Mouse (Mus musculus): ENCODE results near the gene Acin1. TPM values are rescaled to one million over a fixed set of nuclear protein-coding genes. Genes with fewer than 3 reads are reported as not detected.
A peak's percentile ranks its signal among the peaks of the same experiment; 100 is the strongest.

Acin1 gene
- total RNA-seq, 2 experiments from 2014 or later, result 134 to 165 TPM

DNA sequence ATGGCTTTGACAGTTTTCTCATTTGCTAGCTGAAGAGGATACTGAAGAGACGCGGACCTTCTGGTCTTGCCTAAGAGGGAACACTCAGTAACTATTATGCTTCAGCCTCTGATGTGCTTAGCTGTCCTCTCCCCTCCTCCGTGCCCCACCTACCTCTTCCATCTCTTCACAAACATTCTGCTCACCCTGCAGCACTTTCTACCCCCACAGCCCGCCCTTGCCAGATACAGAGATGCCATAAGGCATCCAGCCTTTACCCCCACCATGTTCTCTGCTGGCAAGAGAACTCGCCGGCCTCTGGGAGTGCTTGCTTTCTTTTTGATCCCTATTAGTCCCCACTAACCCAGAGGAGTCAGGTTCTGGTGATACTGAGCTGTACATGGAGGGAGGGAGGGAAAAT, 76.1 kb downstream of the Acin1 start:
- no peak for DNase-seq (ENCODE audit: low spot score in 2 of 2)

DNA sequence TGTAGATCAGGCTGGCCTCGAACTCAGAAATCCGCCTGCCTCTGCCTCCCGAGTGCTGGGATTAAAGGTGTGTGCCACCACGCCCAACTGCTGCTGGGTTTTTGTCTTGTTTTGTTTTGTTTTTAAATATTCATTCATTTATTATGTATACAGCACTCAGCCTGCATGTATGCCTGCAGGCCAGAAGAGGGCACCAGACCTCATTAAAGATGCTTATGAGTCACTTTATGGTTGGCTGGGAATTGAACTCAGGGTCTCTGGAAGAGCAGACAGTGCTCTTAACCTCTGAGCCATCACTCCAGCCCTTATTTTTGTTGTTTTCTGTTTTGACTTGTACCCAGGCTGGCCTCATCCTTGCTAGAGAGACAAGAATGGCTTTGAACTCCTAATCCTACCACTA, 76.8 kb downstream of the Acin1 start:
- no peak for DNase-seq (ENCODE audit: low spot score in 2 of 2)

DNA sequence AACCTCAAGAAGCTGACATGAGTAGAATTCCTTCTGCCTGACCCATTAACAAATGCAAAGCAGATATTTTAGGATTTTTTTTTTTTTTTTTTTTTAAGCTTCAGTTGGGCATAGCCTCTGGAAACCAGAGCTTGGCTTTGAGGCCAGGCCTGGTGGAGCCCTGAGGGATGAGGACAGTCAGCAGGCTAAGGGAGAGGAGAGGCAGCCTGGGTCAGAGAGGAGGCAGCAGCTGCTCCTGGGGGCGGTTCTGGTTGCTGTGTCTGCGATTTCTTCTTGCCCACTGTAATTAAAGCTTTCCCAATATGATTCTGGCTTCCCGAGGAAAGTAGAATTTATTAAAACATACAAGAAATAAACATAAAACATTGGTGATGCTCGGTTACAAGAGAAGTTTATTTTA, 77.5 kb downstream of the Acin1 start:
- DNase-seq (ENCODE audit: low spot score in 2 of 2), result no peak

DNA sequence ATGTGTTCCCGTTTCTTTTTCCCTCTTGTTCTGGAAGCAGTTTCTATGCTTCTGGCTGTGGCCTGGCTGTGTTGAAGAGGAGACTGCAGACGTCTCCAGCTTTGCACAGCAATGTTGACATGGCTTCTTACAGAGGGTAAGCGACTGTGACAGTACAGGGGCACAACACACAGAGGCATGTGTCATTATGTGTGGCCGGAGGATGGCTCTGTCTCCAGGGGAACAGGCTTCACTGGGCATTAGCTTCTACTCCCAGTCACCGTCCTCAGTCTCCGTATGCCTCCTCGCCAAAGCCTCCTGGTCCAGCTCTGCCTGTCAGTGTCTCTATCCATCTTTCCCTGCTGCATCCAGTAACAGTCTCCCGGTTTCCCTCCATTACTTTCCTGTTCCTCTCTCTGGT, 79.5 kb downstream of the Acin1 start:
- no peak for DNase-seq (ENCODE audit: low spot score in 2 of 2)

DNA sequence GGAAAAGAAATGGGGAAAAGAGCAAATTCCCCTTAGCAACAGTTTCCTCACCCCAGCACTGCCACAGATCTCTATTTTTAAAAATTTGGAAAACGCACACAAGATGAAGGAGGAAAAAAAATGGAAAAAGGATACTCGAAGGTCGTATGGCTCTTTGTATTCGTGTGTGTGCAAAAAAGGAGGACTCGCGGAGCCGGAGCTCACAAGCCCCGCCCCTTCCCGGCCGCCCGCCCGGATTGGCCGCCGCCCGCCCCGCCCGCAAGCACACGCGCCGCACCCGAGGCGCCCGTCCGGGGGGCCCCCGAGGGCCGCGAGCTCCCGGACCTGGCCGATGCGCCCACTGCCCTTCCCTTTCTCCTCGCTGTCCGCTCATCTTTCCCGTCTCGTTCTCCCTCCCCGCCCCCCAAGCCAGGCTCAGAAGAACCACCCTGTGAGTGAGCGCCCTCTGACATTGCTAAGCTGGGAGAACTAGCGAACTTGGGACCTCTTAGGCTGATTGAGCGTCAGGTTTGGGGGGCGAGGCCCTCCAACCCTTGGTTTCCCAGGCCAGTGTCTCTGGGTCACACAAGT, 80.9 kb downstream of the Acin1 start, which contains the start of gene 4931414P19Rik:
Gene 4931414P19Rik (minus strand): TSS at position 242 of the 570 bp plus-strand sequence.
- peak; percentile 85 to 90 for DNase-seq (ENCODE audit: low spot score in 2 of 2)

DNA sequence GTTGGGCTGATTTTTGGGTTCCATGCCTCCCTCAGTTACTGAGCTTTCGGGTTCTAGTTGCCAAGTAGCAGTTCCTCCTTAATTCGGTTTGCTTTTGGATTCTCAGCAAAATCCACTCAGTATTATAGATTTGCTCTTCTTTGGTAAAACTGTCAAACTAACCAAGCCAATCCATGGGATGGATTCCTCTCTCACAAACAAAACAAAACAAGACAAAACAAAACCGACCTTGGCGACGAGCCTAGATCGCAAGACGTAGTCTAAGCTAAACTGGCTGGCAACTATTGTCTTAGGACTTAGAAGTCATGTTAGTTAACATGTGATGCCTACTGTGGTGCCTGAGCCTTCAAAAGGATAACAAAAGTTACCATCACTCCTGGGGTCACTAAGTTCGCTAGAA, 83.0 kb downstream of the Acin1 start:
- no peak for DNase-seq (ENCODE audit: low spot score in 2 of 2)

DNA sequence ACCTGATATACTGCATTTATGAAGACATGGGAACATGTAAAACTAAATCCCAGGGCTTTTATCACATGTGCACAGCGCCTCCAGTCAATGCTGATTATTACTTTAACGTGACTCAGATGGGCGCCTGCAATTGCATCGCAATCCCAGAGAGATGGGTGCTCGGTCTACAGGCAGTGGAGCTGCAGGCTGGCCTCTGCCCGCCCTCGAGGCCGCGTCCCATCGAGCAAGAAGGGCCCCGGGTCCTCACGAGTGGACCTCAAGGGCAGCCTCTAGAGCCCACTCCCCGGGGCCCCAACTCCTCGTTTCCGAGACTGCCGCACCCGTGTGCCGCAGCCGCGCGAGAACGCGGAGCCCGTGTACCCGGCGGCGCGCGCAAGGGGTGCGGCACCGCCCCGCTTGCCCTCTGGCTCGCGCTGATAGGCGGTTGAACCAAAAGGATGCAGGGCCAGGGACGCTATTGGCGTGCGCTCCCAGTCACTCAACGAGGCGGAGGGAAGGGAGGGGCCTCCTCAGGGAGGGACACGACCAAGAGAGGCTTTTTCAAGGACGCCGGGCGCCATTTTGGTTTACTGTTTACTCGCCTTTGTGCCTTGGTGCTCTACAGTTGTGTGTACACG, 83.6 kb downstream of the Acin1 start:
- DNase-seq (ENCODE audit: low spot score in 2 of 2), result peak; percentile 92 to 96

DNA sequence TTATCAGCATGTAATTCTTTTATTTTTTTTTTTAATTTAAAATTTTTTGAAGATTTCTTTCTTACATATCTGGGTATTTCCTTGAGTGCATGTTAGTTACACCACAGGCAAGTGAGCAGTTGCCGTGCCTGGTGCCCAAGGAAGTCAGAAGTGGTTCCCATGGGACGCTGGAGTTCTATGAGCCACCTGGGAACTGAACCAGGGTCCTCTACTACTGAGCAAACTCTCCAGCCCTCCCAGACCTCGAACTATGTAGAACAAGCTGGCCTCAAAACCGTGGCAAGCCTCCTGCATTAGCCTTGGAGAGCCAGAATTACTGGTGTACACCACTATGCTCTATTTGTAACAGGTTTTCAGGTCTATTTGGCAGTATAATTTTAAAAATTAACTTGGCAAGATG, 84.1 kb downstream of the Acin1 start:
- no peak for DNase-seq (ENCODE audit: low spot score in 2 of 2)

DNA sequence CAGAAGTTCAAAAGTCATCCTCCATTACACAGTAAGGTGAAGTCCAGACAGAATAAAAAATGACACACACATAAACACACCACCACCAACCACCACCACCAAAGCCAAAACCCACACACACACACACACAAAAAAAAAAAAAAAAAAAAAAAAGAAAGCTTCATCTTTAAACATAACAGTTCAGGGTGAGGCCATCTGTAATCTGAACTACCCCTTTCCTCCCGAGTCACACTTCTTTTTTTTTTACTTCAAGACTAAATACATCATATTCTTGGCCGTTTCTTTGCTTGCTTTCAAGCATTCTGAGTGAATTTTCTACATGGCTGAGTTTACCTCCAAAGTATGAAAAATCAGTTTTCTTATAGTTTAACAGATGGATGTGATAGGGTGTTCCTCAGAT, 85.1 kb downstream of the Acin1 start:
- no peak for DNase-seq (ENCODE audit: low spot score in 2 of 2)

DNA sequence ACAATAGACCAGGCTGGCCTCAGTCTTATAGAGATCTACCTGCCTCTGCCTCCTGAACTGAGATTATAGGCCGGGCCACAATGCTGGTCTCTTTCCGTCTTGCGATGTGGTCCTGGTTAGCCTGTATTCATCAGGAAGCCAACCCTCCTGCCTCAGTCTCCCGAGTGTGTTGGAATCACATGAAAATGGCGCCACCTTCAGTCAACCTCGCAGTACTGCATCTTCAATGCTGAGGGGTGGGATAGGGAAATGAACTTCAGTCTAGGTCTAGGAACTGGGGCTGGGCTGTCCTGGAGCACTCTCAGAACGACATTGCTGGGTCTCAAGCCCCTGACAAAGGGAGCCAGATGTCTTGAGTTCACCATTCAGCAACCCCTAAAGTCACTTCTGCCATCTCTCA, 89.6 kb downstream of the Acin1 start:
- no peak for DNase-seq (ENCODE audit: low spot score in 2 of 2)

DNA sequence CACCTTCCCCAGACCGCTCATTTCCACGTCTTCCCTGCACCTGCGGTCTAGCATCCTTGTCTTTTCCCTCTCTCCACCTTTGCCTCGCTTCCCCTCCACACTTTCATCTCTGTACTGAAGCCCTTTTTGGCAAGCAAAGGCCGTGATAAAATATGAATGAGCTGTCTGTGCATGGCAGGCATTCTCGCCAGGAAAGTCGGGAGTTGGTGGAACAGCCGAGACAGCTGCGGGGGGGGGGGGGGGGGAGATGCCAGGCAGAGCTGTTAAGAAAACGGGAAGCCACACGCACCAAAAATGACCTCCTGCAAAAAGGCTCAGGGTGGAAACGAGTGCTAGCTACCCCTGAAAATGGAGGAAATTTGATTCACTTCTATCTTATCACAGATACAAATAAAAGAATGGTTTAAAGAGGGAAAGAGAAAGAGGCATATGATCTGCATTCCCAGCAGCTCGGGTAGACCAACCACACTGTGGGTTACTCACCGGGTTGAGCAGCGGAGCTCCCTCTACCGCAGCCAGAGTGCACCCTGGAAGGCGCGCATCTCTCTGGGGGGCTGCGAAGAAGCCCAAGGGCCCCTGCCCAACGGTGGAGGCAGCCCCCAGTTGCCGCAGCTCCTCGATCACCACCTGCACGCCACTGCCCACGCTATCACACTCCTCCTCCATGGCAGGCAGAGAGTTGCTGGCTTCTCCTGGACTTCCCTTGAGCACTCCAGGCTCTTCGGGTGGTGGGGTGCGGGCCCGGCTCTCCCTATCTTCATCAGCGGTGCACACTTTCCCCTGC, 91.9 kb downstream of the Acin1 start:
- no peak for DNase-seq (ENCODE audit: low spot score in 2 of 2)

DNA sequence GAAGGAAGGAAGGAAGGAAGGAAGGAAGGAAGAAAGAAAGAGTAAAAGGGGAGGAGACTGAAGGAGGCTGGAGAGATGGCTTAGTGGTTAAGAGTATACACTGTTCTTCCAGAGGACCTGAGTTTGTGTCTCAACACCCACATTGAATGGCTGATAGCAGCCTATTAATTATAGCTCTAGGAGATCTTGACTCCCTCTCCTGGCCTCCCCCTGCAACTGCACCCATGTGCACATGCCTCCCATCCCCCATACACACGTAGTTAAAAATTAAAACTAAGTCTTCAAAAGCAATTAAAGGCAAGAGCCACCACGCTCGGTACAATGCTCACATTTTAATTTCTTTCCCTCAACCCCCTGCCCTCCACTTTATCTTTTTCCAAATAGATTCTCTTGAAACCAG, 92.7 kb downstream of the Acin1 start:
- DNase-seq (ENCODE audit: low spot score in 2 of 2), result no peak

DNA sequence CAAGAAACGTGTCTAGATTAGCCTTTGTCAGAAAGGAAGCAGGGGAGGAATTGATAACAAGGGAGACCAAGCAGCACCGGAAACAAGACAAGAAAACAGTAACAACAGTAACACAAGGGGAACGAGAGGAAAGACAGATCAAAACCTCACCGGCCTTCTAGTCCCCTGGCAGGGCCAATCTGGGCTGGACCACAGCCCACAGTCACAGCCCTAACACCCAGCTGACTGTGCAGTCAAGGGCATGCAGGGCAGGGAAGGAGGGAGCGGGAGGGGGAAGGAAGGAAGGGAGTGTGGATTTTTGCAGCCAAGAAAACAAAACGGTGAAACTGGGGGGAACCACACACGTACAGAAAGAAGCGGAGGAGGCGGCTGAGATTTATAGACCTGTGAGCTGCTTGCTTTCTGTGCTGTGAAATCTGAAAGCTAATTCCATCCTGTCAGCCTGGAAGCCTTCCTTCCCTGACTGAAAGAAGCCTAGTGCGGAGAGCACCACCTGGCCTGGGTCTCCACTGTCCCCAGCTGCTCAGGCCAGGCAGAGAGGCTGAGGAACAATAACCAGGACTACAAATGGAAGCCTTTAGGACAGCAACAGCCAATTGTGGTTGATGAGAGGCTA, 94.3 kb downstream of the Acin1 start:
- DNase-seq (ENCODE audit: low spot score in 2 of 2), result no peak

Small RNA genes within 50 kb of the gene (microRNA-seq; reads per million reads assigned to microRNA genes)
- gene Mir686, result not detected
- gene Mir6948, result not detected

Other genes starting within 250 kb of the Acin1 start
- gene Lrp10, start 222.8 kb downstream of the Acin1 start, total RNA-seq (2021), result 10 to 100 TPM; 39.0 to 42.9 TPM
- gene Rem2, start 210.8 kb downstream of the Acin1 start, total RNA-seq (2021), result not detected
- gene Prmt5, start 169.4 kb downstream of the Acin1 start, total RNA-seq (2021), result 10 to 100 TPM; 40.0 to 40.4 TPM
- gene Haus4, start 132.3 kb downstream of the Acin1 start, total RNA-seq (2021), result 10 to 100 TPM; 18.1 to 21.2 TPM
- 10 to 100 TPM; 14.6 to 15.8 TPM for gene Ajuba, start 109.4 kb downstream of the Acin1 start, total RNA-seq (2021)
- 1 to 10 TPM; 4.3 to 6.8 TPM for gene 4931414P19Rik, start 80.9 kb downstream of the Acin1 start, total RNA-seq (2021)
- 100 to 1,000 TPM; 173 to 176 TPM for gene Psmb5, start 68.9 kb downstream of the Acin1 start, total RNA-seq (2021)
- not detected for gene Psmb11, start 65.5 kb downstream of the Acin1 start, total RNA-seq (2021)
- not detected for gene Gm17606, start 46.0 kb downstream of the Acin1 start, total RNA-seq (2021)
- 1 to 10 TPM; 3.2 to 3.5 TPM for gene Cdh24, start 45.6 kb downstream of the Acin1 start, total RNA-seq (2021)
- 10 to 100 TPM; 25.4 to 27.1 TPM for gene 1700123O20Rik, start 715 bp downstream of the Acin1 start, total RNA-seq (2021)
- under 1 TPM in 1 of 2 experiments, not detected in 1; 0.16 TPM for gene Gm29776, start 11.9 kb upstream of the Acin1 start, total RNA-seq (2021)
- gene Cebpe, start 25.2 kb upstream of the Acin1 start, total RNA-seq (2021), result not detected
- 1 to 10 TPM; 6.5 to 8.8 TPM for gene Slc7a8, start 95.0 kb upstream of the Acin1 start, total RNA-seq (2021)
- gene Rnf212b, start 127.2 kb upstream of the Acin1 start, total RNA-seq (2021), result not detected
- 1 to 10 TPM; 8.0 to 9.3 TPM for gene Homez, start 184.0 kb upstream of the Acin1 start, total RNA-seq (2021)
- gene Ppp1r3e, start 190.6 kb upstream of the Acin1 start, total RNA-seq (2021), result 1 to 10 TPM; 8.1 to 9.2 TPM
- 10 to 100 TPM; 35.4 to 38.7 TPM for gene Bcl2l2, start 196.4 kb upstream of the Acin1 start, total RNA-seq (2021)
- gene Gm20521, start 196.5 kb upstream of the Acin1 start, total RNA-seq (2021), result 1 to 10 TPM; 2.3 to 4.1 TPM
- gene Pabpn1, start 205.6 kb upstream of the Acin1 start, total RNA-seq (2021), result 100 to 1,000 TPM; 120 to 149 TPM
- 10 to 100 TPM; 22.5 to 27.5 TPM for gene Slc22a17, start 226.2 kb upstream of the Acin1 start, total RNA-seq (2021)
- gene Efs, start 239.2 kb upstream of the Acin1 start, total RNA-seq (2021), result 10 to 100 TPM; 31.1 to 32.4 TPM
- not detected for gene Il25, start 245.8 kb upstream of the Acin1 start, total RNA-seq (2021)
- gene Cmtm5, start 249.3 kb upstream of the Acin1 start, total RNA-seq (2021), result 1 to 10 TPM; 3.8 to 4.1 TPM